Mouse (Mus musculus) liver, embryonic 15.5 days (tissue): ENCODE measurements around the gene Plod3. TPM values are rescaled to one million over a fixed set of nuclear protein-coding genes. Genes with fewer than 3 reads are reported as not detected.

Experiments
- ATAC-seq: fragments of 200-750 bp; cut with Nextera tagmentation; 2 replicates; pipeline ENCODE4 v1.8.0; 2017; ENCODE audit warnings: moderate number of reproducible peaks, mild to moderate bottlenecking, moderate library complexity; ENCODE audit not compliant: insufficient read depth
- H3K27ac ChIP-seq: fragments of 300-500 bp; sonication (generic); replicated peaks from 2 replicates; pipeline ENCODE4 v1.5.1; 2015; ENCODE audit warnings: mild to moderate bottlenecking, inconsistent platforms
- H3K27me3 ChIP-seq: fragments of 300-500 bp; sonication (generic); 2 replicates; pipeline ENCODE4 v1.6.1; 2015; ENCODE audit warnings: mild to moderate bottlenecking, inconsistent platforms
- H3K36me3 ChIP-seq: fragments of 300-500 bp; sonication (generic); replicated peaks from 2 replicates; pipeline ENCODE4 v1.6.1; 2015; ENCODE audit warnings: moderate library complexity, mild to moderate bottlenecking, inconsistent platforms
- H3K4me1 ChIP-seq: fragments of 300-500 bp; sonication (generic); replicated peaks from 2 replicates; pipeline ENCODE4 v1.6.1; 2015; ENCODE audit warnings: inconsistent platforms
- H3K4me2 ChIP-seq: fragments of 300-500 bp; sonication (generic); 2 replicates; pipeline ENCODE4 v1.6.1; 2015; ENCODE audit warnings: moderate library complexity, mild to moderate bottlenecking, inconsistent platforms
- H3K4me3 ChIP-seq: fragments of 300-500 bp; sonication (generic); replicated peaks from 2 replicates; pipeline ENCODE4 v1.5.1; 2015; ENCODE audit warnings: mild to moderate bottlenecking, inconsistent platforms
- H3K9ac ChIP-seq: fragments of 300-500 bp; sonication (generic); 2 replicates; pipeline ENCODE4 v1.6.1; 2015; ENCODE audit warnings: moderate library complexity, mild to moderate bottlenecking, inconsistent platforms
- H3K9me3 ChIP-seq: fragments of 300-500 bp; sonication (generic); replicated peaks from 2 replicates; pipeline ENCODE4 v1.6.1; 2016; ENCODE audit warnings: inconsistent platforms
- WGBS: fragments of 180-500 bp; shearing (Covaris S2); methylation state at CpG from one replicate; pipeline ENCODE4 v1.1.7; 2015; ENCODE audit warnings: mixed read lengths; ENCODE audit not compliant: insufficient replicate concordance; 5-methylcytosine and 5-hydroxymethylcytosine counted together
- polyA plus RNA-seq: library from polyadenylated mRNA; unstranded; fragments of >200 nt; fragmentation: Nextera tagmentation; extraction: Ambion mirVana; gene quantifications from 2 replicates; pipeline ENCODE4 v1.2.1, GENCODE M21; 2015

The Plod3 gene
- polyA plus RNA-seq, 1 experiment from 2014 or later, result 15.3 TPM

- 28% methylated on average over 9 of the region's 9 CpGs for WGBS
- Histone ChIP-seq H3K4me1 (peaks cover 64% of the 10 kb centered on the region), H3K36me3 (peaks cover 41% of the 10 kb centered on the region), H3K27ac (peak overlapping the region; percentile 92), H3K9me3 (no peaks in the 10 kb centered on the region), H3K4me3 (peak overlapping the region; percentile 27), H3K9ac (peak overlapping the region; percentile 45), H3K4me2 (peak overlapping the region; percentile 63), H3K27me3 (no peaks in the 10 kb centered on the region)
- ATAC-seq, result peak; percentile 81
Measured at GRCm38 (mm10) chr5:136965210-136965609, 21.6 kb upstream of the Plod3 start.

- ATAC-seq, result peak; percentile 22
- H3K9ac ChIP-seq, result peak overlapping the region; percentile 45
- WGBS, result 65% methylated on average over 8 of the region's 8 CpGs
- H3K4me1 ChIP-seq, result peaks cover 65% of the 10 kb centered on the region
- H3K27me3 ChIP-seq, result no peaks in the 10 kb centered on the region
- no peaks in the 10 kb centered on the region for H3K9me3 ChIP-seq
- H3K4me3 ChIP-seq, result peak overlapping the region; percentile 27; the same call in 1 of the 2 replicates
- H3K36me3 ChIP-seq, result peaks cover 41% of the 10 kb centered on the region
- peak overlapping the region; percentile 92 for H3K27ac ChIP-seq
- peak overlapping the region; percentile 63 for H3K4me2 ChIP-seq
Measured at GRCm38 (mm10) chr5:136965686-136966085, 21.1 kb upstream of the Plod3 start.

- Histone ChIP-seq H3K36me3 (peaks cover 41% of the 10 kb centered on the region), H3K27ac (peak within 1 kb of the TSS; percentile 92), H3K27me3 (no peaks in the 10 kb centered on the region), H3K9ac (peak within 1 kb of the TSS; percentile 45), H3K4me3 (peak within 1 kb of the TSS; percentile 27; the same call in 1 of the 2 replicates), H3K4me2 (peak within 1 kb of the TSS; percentile 63), H3K9me3 (no peaks in the 10 kb centered on the region), H3K4me1 (peaks cover 63% of the 10 kb centered on the region)
- ATAC-seq, result no peak
- 53% methylated on average over 6 of the region's 6 CpGs for WGBS
Measured at GRCm38 (mm10) chr5:136966331-136966730, 20.5 kb upstream of the Plod3 start, which contains the start of gene Cldn15. TSS of gene Cldn15 (plus strand) at chr5:136966616.

GRCm38 (mm10) chr5:136966861-136967455 is 19.9 kb upstream of the Plod3 start:
- no peaks in the 10 kb centered on the region for H3K9me3 ChIP-seq
- peaks cover 41% of the 10 kb centered on the region for H3K36me3 ChIP-seq
- no peak overlapping the region for H3K4me3 ChIP-seq
- H3K9ac ChIP-seq, result 0 out of 2 replicates have a peak overlapping the region, but pooled peaks have one; percentile 45
- H3K27me3 ChIP-seq, result no peaks in the 10 kb centered on the region
- H3K4me1 ChIP-seq, result peaks cover 58% of the 10 kb centered on the region
- peak overlapping the region; percentile 92 for H3K27ac ChIP-seq
- H3K4me2 ChIP-seq, result 0 out of 2 replicates have a peak overlapping the region, but pooled peaks have one; percentile 63
- 79% methylated on average over 4 of the region's 4 CpGs for WGBS
- no peak for ATAC-seq

- H3K4me3 ChIP-seq, result no peak overlapping the region
Measured at GRCm38 (mm10) chr5:136967592-136967991, 19.2 kb upstream of the Plod3 start.

GRCm38 (mm10) chr5:136970703-136971102 is 16.1 kb upstream of the Plod3 start:
- Histone ChIP-seq H3K27me3 (no peaks in the 10 kb centered on the region; the same call in 1 of the 2 replicates), H3K4me1 (peaks cover 25% of the 10 kb centered on the region), H3K36me3 (peaks cover 14% of the 10 kb centered on the region), H3K4me3 (no peak overlapping the region), H3K9ac (no peak overlapping the region), H3K9me3 (no peaks in the 10 kb centered on the region), H3K4me2 (no peak overlapping the region), H3K27ac (no peak overlapping the region)
- 40% methylated on average over 1 of the region's 1 CpGs for WGBS
- ATAC-seq, result peak; percentile 42; the same call in 1 of the 2 replicates

More at GRCm38 (mm10) chr5:136967592-136967991, 19.2 kb upstream of the Plod3 start:
- no peaks in the 10 kb centered on the region for H3K9me3 ChIP-seq
- no peak for ATAC-seq
- no peaks in the 10 kb centered on the region for H3K27me3 ChIP-seq
- H3K4me1 ChIP-seq, result peaks cover 56% of the 10 kb centered on the region
- H3K9ac ChIP-seq, result no peak overlapping the region
- H3K4me2 ChIP-seq, result no peak overlapping the region
- H3K27ac ChIP-seq, result peak overlapping the region; percentile 92
- WGBS, result 81% methylated on average over 10 of the region's 10 CpGs
- H3K36me3 ChIP-seq, result peaks cover 41% of the 10 kb centered on the region

GRCm38 (mm10) chr5:136973670-136974069 is 13.1 kb upstream of the Plod3 start:
- 39% methylated on average over 8 of the region's 8 CpGs for WGBS
- H3K36me3 ChIP-seq, result no peaks in the 10 kb centered on the region
- H3K9ac ChIP-seq, result no peak overlapping the region
- no peak overlapping the region for H3K4me3 ChIP-seq
- H3K9me3 ChIP-seq, result no peaks in the 10 kb centered on the region
- no peaks in the 10 kb centered on the region; the same call in 1 of the 2 replicates for H3K27me3 ChIP-seq
- peak overlapping the region; percentile 33 for H3K27ac ChIP-seq
- no peak for ATAC-seq
- H3K4me1 ChIP-seq, result peaks cover 2% of the 10 kb centered on the region; the same call in 1 of the 2 replicates
- H3K4me2 ChIP-seq, result 0 out of 2 replicates have a peak overlapping the region, but pooled peaks have one; percentile 11

- Histone ChIP-seq H3K4me3 (no peak overlapping the region), H3K36me3 (peaks cover 13% of the 10 kb centered on the region), H3K27me3 (no peaks in the 10 kb centered on the region; the same call in 1 of the 2 replicates), H3K9ac (no peak overlapping the region), H3K27ac (peak overlapping the region; percentile 45; the same call in 1 of the 2 replicates), H3K4me1 (no peaks in the 10 kb centered on the region; the same call in 1 of the 2 replicates), H3K4me2 (no peak overlapping the region), H3K9me3 (no peaks in the 10 kb centered on the region)
- 37% methylated on average over 4 of the region's 4 CpGs for WGBS
- ATAC-seq, result no peak
Measured at GRCm38 (mm10) chr5:136977769-136978168, 9.1 kb upstream of the Plod3 start.

GRCm38 (mm10) chr5:136979762-136980161 is 7.1 kb upstream of the Plod3 start:
- WGBS, result 67% methylated on average over 2 of the region's 2 CpGs
- Histone ChIP-seq H3K27me3 (no peaks in the 10 kb centered on the region), H3K4me1 (no peaks in the 10 kb centered on the region; the same call in 1 of the 2 replicates), H3K9ac (no peak overlapping the region), H3K27ac (peak overlapping the region; percentile 42; the same call in 1 of the 2 replicates), H3K4me2 (no peak overlapping the region), H3K36me3 (peaks cover 13% of the 10 kb centered on the region), H3K4me3 (no peak overlapping the region), H3K9me3 (no peaks in the 10 kb centered on the region)
- no peak for ATAC-seq

GRCm38 (mm10) chr5:136980974-136981373 is 5.8 kb upstream of the Plod3 start:
- Histone ChIP-seq H3K36me3 (peaks cover 13% of the 10 kb centered on the region), H3K27ac (no peak overlapping the region), H3K4me2 (no peak overlapping the region), H3K9me3 (no peaks in the 10 kb centered on the region), H3K4me3 (no peak overlapping the region), H3K4me1 (peaks cover 11% of the 10 kb centered on the region), H3K9ac (no peak overlapping the region), H3K27me3 (no peaks in the 10 kb centered on the region)
- 73% methylated on average over 8 of the region's 8 CpGs for WGBS
- no peak for ATAC-seq

GRCm38 (mm10) chr5:136982338-136982930 is 4.4 kb upstream of the Plod3 start:
- H3K27me3 ChIP-seq, result no peaks in the 10 kb centered on the region
- H3K4me3 ChIP-seq, result no peak overlapping the region
- H3K4me2 ChIP-seq, result no peak overlapping the region
- H3K36me3 ChIP-seq, result peaks cover 13% of the 10 kb centered on the region
- ATAC-seq, result no peak
- no peaks in the 10 kb centered on the region for H3K9me3 ChIP-seq
- peaks cover 17% of the 10 kb centered on the region for H3K4me1 ChIP-seq
- WGBS, result 57% methylated on average over 15 of the region's 16 CpGs
- H3K27ac ChIP-seq, result no peak overlapping the region
- H3K9ac ChIP-seq, result no peak overlapping the region
